Mouse (Mus musculus) hindbrain, embryonic 16.5 days (tissue): Measurements from ENCODE around the gene Hyal5. TPM values are rescaled to one million over a fixed set of nuclear protein-coding genes. Genes with fewer than 3 reads are reported as not detected.

Experiments used
- ATAC-seq: fragments of 200-750 bp; cut with Nextera tagmentation; 2 replicates; pipeline ENCODE4 v1.8.0; 2017; ENCODE audit warnings: moderate TSS enrichment, moderate library complexity
- H3K27ac ChIP-seq: fragments of 300-500 bp; sonication (generic); 2 replicates; pipeline ENCODE4 v1.5.1; 2014; ENCODE audit warnings: low read depth, mild to moderate bottlenecking, control low read depth, low read length, moderate library complexity
- H3K27me3 ChIP-seq: fragments of 300-500 bp; sonication (generic); replicated peaks from 2 replicates; pipeline ENCODE4 v1.6.1; 2014; ENCODE audit warnings: low read length; ENCODE audit not compliant: control insufficient read depth, insufficient read depth
- H3K36me3 ChIP-seq: fragments of 300-500 bp; sonication (generic); 2 replicates; pipeline ENCODE4 v1.6.1; 2014; ENCODE audit warnings: mild to moderate bottlenecking, low read length, moderate library complexity, mixed read lengths; ENCODE audit not compliant: control insufficient read depth, insufficient read depth
- H3K4me1 ChIP-seq: fragments of 300-500 bp; sonication (generic); 2 replicates; pipeline ENCODE4 v1.6.1; 2014; ENCODE audit warnings: low read depth, low read length; ENCODE audit not compliant: control insufficient read depth, insufficient read depth
- H3K4me2 ChIP-seq: fragments of 300-500 bp; sonication (generic); 2 replicates; pipeline ENCODE4 v1.6.1; 2014; ENCODE audit warnings: mild to moderate bottlenecking, low read length, control low read depth, moderate library complexity
- H3K4me3 ChIP-seq: fragments of 300-500 bp; sonication (generic); 2 replicates; pipeline ENCODE4 v1.5.1; 2014; ENCODE audit warnings: mild to moderate bottlenecking, low read length, control low read depth, moderate library complexity
- H3K9ac ChIP-seq: fragments of 300-500 bp; sonication (generic); 2 replicates; pipeline ENCODE4 v1.6.1; 2014; ENCODE audit warnings: low read depth, mild to moderate bottlenecking, control low read depth, low read length, moderate library complexity
- H3K9me3 ChIP-seq: fragments of 300-500 bp; sonication (generic); 2 replicates; pipeline ENCODE4 v1.6.1; 2014; ENCODE audit warnings: mild to moderate bottlenecking, low read length, moderate library complexity; ENCODE audit not compliant: control insufficient read depth
- WGBS: fragments of 180-500 bp; shearing (Covaris S2); extraction: QIAGEN DNeasy Blood & Tissue Kit; methylation state at CpG from one replicate; pipeline ENCODE4 v1.1.7; 2014; 5-methylcytosine and 5-hydroxymethylcytosine counted together
- polyA plus RNA-seq: library from polyadenylated mRNA; unstranded; fragments of >200 nt; fragmentation: Nextera tagmentation; extraction: Ambion mirVana; gene quantifications from 2 replicates; pipeline ENCODE4 v1.2.1, GENCODE M21; 2015

Hyal5 gene
- polyA plus RNA-seq, 1 experiment from 2014 or later, result not detected

- Histone ChIP-seq H3K4me2 (no peak overlapping the region), H3K4me3 (no peak overlapping the region), H3K27ac (no peak overlapping the region), H3K9ac (no peak overlapping the region), H3K36me3 (no peaks in the 10 kb centered on the region), H3K27me3 (no peaks in the 10 kb centered on the region), H3K4me1 (no peaks in the 10 kb centered on the region), H3K9me3 (no peaks in the 10 kb centered on the region)
- no peak for ATAC-seq
Observed at GRCm38 (mm10) chr6:24910728-24911105, 52.9 kb downstream of the Hyal5 start.

GRCm38 (mm10) chr6:24913591-24913990 is 55.8 kb downstream of the Hyal5 start:
- no peak overlapping the region for H3K4me2 ChIP-seq
- H3K9ac ChIP-seq, result no peak overlapping the region
- H3K9me3 ChIP-seq, result no peaks in the 10 kb centered on the region
- ATAC-seq, result no peak
- H3K36me3 ChIP-seq, result no peaks in the 10 kb centered on the region
- no peaks in the 10 kb centered on the region for H3K27me3 ChIP-seq
- 95% methylated on average over 2 of the region's 2 CpGs for WGBS
- H3K4me3 ChIP-seq, result no peak overlapping the region
- H3K4me1 ChIP-seq, result no peaks in the 10 kb centered on the region
- no peak overlapping the region for H3K27ac ChIP-seq

GRCm38 (mm10) chr6:24925076-24925785 is 67.4 kb downstream of the Hyal5 start:
- ATAC-seq, result no peak
- H3K36me3 ChIP-seq, result no peaks in the 10 kb centered on the region
- no peak overlapping the region for H3K9ac ChIP-seq
- no peaks in the 10 kb centered on the region for H3K9me3 ChIP-seq
- H3K4me3 ChIP-seq, result no peak overlapping the region
- no peak overlapping the region for H3K27ac ChIP-seq
- H3K4me2 ChIP-seq, result no peak overlapping the region
- WGBS, result 86% methylated on average over 11 of the region's 11 CpGs
- no peaks in the 10 kb centered on the region for H3K4me1 ChIP-seq
- H3K27me3 ChIP-seq, result no peaks in the 10 kb centered on the region

Other genes with a start within 250 kb of the Hyal5 start
- 52.2 and 61.3 TPM in 2 replicates for gene Wasl, start 193.0 kb upstream of the Hyal5 start, polyA plus RNA-seq
- gene Hyal6, start 124.8 kb upstream of the Hyal5 start, polyA plus RNA-seq, result not detected in 2 replicates
- not detected in 2 replicates for gene Hyal4, start 109.7 kb upstream of the Hyal5 start, polyA plus RNA-seq
- not detected in 2 replicates for gene Spam1, start 66.8 kb upstream of the Hyal5 start, polyA plus RNA-seq
- gene Tmem229a, start 98.3 kb downstream of the Hyal5 start, polyA plus RNA-seq, result 5.4 and 5.6 TPM in 2 replicates